Comparison of ENCODE assay signal across 17 mouse cellular contexts in the genomic region with DNA sequence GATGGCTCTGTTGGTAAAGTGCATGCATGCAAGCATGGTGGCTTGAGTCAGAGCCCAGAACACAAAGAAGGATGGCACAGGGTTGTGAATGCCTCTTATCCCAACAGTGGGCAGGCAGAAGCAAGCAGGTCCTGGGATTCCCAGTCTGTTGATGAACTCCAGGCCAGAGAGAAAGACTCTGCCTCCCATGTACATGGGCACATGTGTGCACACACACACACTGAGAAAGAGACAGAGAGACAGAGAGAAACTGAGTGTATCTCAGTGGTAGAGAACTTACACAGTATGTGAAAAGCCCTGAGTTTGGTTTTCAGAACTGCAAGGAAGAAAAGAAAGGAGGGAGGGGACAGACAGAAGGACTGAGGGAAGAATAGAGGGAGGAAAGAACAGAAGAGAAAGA. TPM values are rescaled to one million over a fixed set of nuclear protein-coding genes. Genes with fewer than 3 reads are reported as not detected.
DNase-seq lines count a peak whose midpoint lies in the region; ATAC-seq and TF ChIP-seq lines count a peak whose summit lies in the region.
"Had no signal": no experiment of that assay in that cellular context is flagged by ENCODE, and none has a peak within 500 bp of the region (broad histone marks: within the 10 kb centered on the region; RNA-seq: fewer than 3 reads in every experiment).

No protein-coding gene starts in this region.

- no peaks in the 10 kb centered on the region for H3K36me3 ChIP-seq in kidney, embryonic 15.5 days
- H3K36me3 ChIP-seq in CH12.LX (replicated peaks in 1 of 2; ENCODE audit: control insufficient read depth in 1 of 2, insufficient read depth in 1 of 2, low read length in 1 of 2) = no peaks in the 10 kb centered on the region
- H3K36me3 ChIP-seq in embryonic facial prominence, embryonic 15.5 days = no peaks in the 10 kb centered on the region
- no peaks in the 10 kb centered on the region for H3K36me3 ChIP-seq in limb, embryonic 15.5 days
- H3K36me3 ChIP-seq: forebrain, embryonic 15.5 days; liver, embryonic 13.5 days; lung, embryonic 15.5 days had no signal

- ATAC-seq in kidney, embryonic 15.5 days (replicated peaks; ENCODE audit: low FRiP score) = no peak
- ATAC-seq in embryonic facial prominence, embryonic 15.5 days (ENCODE audit: insufficient number of reproducible peaks, low FRiP score, low TSS enrichment, low read depth) = no peak
- ATAC-seq in limb, embryonic 15.5 days (ENCODE audit: insufficient number of reproducible peaks, low FRiP score, low TSS enrichment, low read depth) = no peak

- peak overlapping the region; percentile 5 for H3K27ac ChIP-seq in kidney, embryonic 15.5 days
- H3K27ac ChIP-seq in CH12.LX (ENCODE audit: insufficient read depth, low read depth) = no peak overlapping the region
- H3K27ac ChIP-seq in embryonic facial prominence, embryonic 15.5 days (replicated peaks) = peak overlapping the region; percentile 79
- peak overlapping the region; percentile 80 for H3K27ac ChIP-seq in limb, embryonic 15.5 days
- H3K27ac ChIP-seq: forebrain, embryonic 15.5 days; liver, embryonic 13.5 days; lung, embryonic 15.5 days; macrophage had no signal

- no peak for TF ChIP-seq RAD21 in CH12.LX (IDR thresholded peaks at IDR 0.05; ENCODE audit: low read depth, low read length)

- H3K79me2 ChIP-seq in CH12.LX (replicated peaks; ENCODE audit: control insufficient read depth, extremely low read depth, insufficient read depth, poor library complexity, severe bottlenecking) = no peaks in the 10 kb centered on the region

- no peak for TF ChIP-seq POLR2A in CH12.LX (IDR thresholded peaks at IDR 0.05; ENCODE audit: low read depth, low read length)

- no peak for DNase-seq in kidney, adult 8-10 months
- no peak for DNase-seq in CH12.LX (ENCODE audit: extremely low read depth)
- no peak for DNase-seq in adrenal gland, adult (ENCODE audit: inconsistent age in 2 of 2, low spot score in 1 of 2)
- DNase-seq in heart, postnatal 14 days = no peak
- no peak for DNase-seq in heart, postnatal 36 days
- DNase-seq: adrenal gland, adult 2 months; cerebellum, adult 11 months; kidney, postnatal 14 days; liver, embryonic 13.5 days; midbrain, embryonic 14.5 days had no signal

- H3K4me3 ChIP-seq in kidney, embryonic 15.5 days (replicated peaks) = no peak overlapping the region
- no peak overlapping the region for H3K4me3 ChIP-seq in CH12.LX (replicated peaks in 1 of 3; ENCODE audit: low read depth in 2 of 3, low read length in 2 of 3, poor library complexity in 1 of 3)
- H3K4me3 ChIP-seq in embryonic facial prominence, embryonic 15.5 days (replicated peaks) = no peak overlapping the region
- no peak overlapping the region for H3K4me3 ChIP-seq in limb, embryonic 15.5 days

- H3K9me3 ChIP-seq in kidney, embryonic 15.5 days (replicated peaks) = 0 out of 2 replicates have a peak, but pooled peaks cover 3% of the 10 kb centered on the region
- peaks cover 3% of the 10 kb centered on the region for H3K9me3 ChIP-seq in CH12.LX (replicated peaks; ENCODE audit: low read length)
- no peaks in the 10 kb centered on the region for H3K9me3 ChIP-seq in embryonic facial prominence, embryonic 15.5 days (replicated peaks)
- H3K9me3 ChIP-seq in limb, embryonic 15.5 days = no peaks in the 10 kb centered on the region
- H3K9me3 ChIP-seq: forebrain, embryonic 15.5 days; liver, embryonic 13.5 days; lung, embryonic 15.5 days had no signal

- no peak overlapping the region for H3K9ac ChIP-seq in kidney, embryonic 15.5 days
- no peak overlapping the region for H3K9ac ChIP-seq in CH12.LX (ENCODE audit: insufficient read depth, low read depth)
- no peak overlapping the region for H3K9ac ChIP-seq in embryonic facial prominence, embryonic 15.5 days
- H3K9ac ChIP-seq in limb, embryonic 15.5 days = no peak overlapping the region

- H3K4me1 ChIP-seq in kidney, embryonic 15.5 days = 0 out of 2 replicates have a peak, but pooled peaks cover 2% of the 10 kb centered on the region
- peaks cover 4 to 14% of the 10 kb centered on the region in 2 experiments for H3K4me1 ChIP-seq in CH12.LX (ENCODE audit: control insufficient read depth in 1 of 2, insufficient read depth in 2 of 2)
- peaks cover 4% of the 10 kb centered on the region for H3K4me1 ChIP-seq in embryonic facial prominence, embryonic 15.5 days
- H3K4me1 ChIP-seq in limb, embryonic 15.5 days = 0 out of 2 replicates have a peak, but pooled peaks cover 10% of the 10 kb centered on the region
- H3K4me1 ChIP-seq: lung, embryonic 15.5 days had no signal

- dilution Hi-C loops in CH12.LX (cut with MboI; ENCODE audit: extremely low pct_ligation_motif_present, extremely low pct_unique_long_range_greater_than_20kb, low sequenced_read_pairs) = no loop called here

- intact Hi-C loops in heart, postnatal 14 days (cut with DNase I) = loop anchor here (2.0 to 10.0 kb wide), 3 partner anchors 409 to 599 kb away; partner anchors contain the start of gene Trim24
- intact Hi-C loops in heart, postnatal 36 days (cut with DNase I) = loop anchor here (2.0 kb wide), 1 partner anchor 601 kb away; no protein-coding TSS in a partner anchor

- H3K27me3 ChIP-seq in kidney, embryonic 15.5 days = no peaks in the 10 kb centered on the region
- H3K27me3 ChIP-seq in CH12.LX (replicated peaks) = no peaks in the 10 kb centered on the region
- H3K27me3 ChIP-seq in embryonic facial prominence, embryonic 15.5 days = no peaks in the 10 kb centered on the region
- no peaks in the 10 kb centered on the region for H3K27me3 ChIP-seq in limb, embryonic 15.5 days
- H3K27me3 ChIP-seq: forebrain, embryonic 15.5 days; liver, embryonic 13.5 days; lung, embryonic 15.5 days had no signal

- H3K4me2 ChIP-seq in kidney, embryonic 15.5 days = no peak overlapping the region
- peak overlapping the region; percentile 57 for H3K4me2 ChIP-seq in CH12.LX (ENCODE audit: insufficient read depth, low read depth, poor library complexity, severe bottlenecking)
- H3K4me2 ChIP-seq in embryonic facial prominence, embryonic 15.5 days (replicated peaks) = no peak overlapping the region
- H3K4me2 ChIP-seq in limb, embryonic 15.5 days = no peak overlapping the region

- TF ChIP-seq CTCF in CH12.LX (conservative IDR thresholded peaks at IDR 0.05 in 1 of 2, IDR thresholded peaks at IDR 0.05 in 1 of 2; ENCODE audit: low read depth in 2 of 2, low read length in 2 of 2) = no peak

- in situ Hi-C loops in CH12.LX (cut with MboI; ENCODE audit: low pct_ligation_motif_present, low pct_unique_long_range_greater_than_20kb, low sequenced_read_pairs) = no loop called here

- no peak for TF ChIP-seq EP300 in CH12.LX (IDR thresholded peaks at IDR 0.05; ENCODE audit: low read length)

TF ChIP-seq in CH12.LX, 34 proteins besides CTCF, POLR2A, EP300 and RAD21:
- no peak for TF ChIP-seq MXI1 (IDR thresholded peaks at IDR 0.05; ENCODE audit: low read depth, low read length)
- TF ChIP-seq ZKSCAN1 (IDR thresholded peaks at IDR 0.05; ENCODE audit: borderline replicate concordance, low read depth, low read length) = no peak
- TF ChIP-seq GABPA (IDR thresholded peaks at IDR 0.05; ENCODE audit: insufficient replicate concordance, low read depth, low read length) = no peak
- no peak for TF ChIP-seq USF1 (IDR thresholded peaks at IDR 0.05; ENCODE audit: low read depth, low read length)
- TF ChIP-seq SIN3A (IDR thresholded peaks at IDR 0.05; ENCODE audit: low read length) = no peak

RNA-seq across cellular contexts. Expression of gene Creb3l2, which starts 23.4 kb away (rescaled TPM):
- polyA plus RNA-seq in kidney, embryonic 15.5 days (2015; fragmentation: Nextera tagmentation; extraction: Ambion mirVana) = 31.1 and 31.4 TPM in 2 replicates
- total RNA-seq in CH12.LX (2012; rRNA removed) (7.0 and 8.7 TPM in 2 replicates), CH12.LX (2014; rRNA removed) (1.3 and 1.5 TPM in 2 replicates)
- polyA plus RNA-seq in CH12.LX (2012; ENCODE audit: insufficient read length, low read depth) = 6.6 and 8.5 TPM in 2 replicates
- polyA plus RNA-seq in embryonic facial prominence, embryonic 15.5 days (2015; fragmentation: Nextera tagmentation; extraction: Ambion mirVana) = 27.3 and 28.1 TPM in 2 replicates
- 29.9 and 35.0 TPM in 2 replicates for polyA plus RNA-seq in limb, embryonic 15.5 days (2015; fragmentation: Nextera tagmentation; extraction: Ambion mirVana)
- total RNA-seq in heart, postnatal 14 days (2021) = 10 to 100 TPM; 27.4 to 29.5 TPM
- 10 to 100 TPM; 21.5 to 22.6 TPM for total RNA-seq in heart, postnatal 36 days (2021)
- total RNA-seq: MEL had no signal
